Mouse (Mus musculus): ENCODE measurements around the gene Bcl2l15.

Gene Bcl2l15

GRCm38 (mm10) chr3:103834001-103834400 lies 1.6 kb downstream of the Bcl2l15 start:
- WGBS: 88% methylated on average over 2 of the region's 2 CpGs

- 81% methylated on average over 6 of the region's 6 CpGs for WGBS
These were observed 3.0 kb downstream of the Bcl2l15 start for GRCm38 (mm10) chr3:103835272-103835950.

- WGBS: 67% methylated on average over 10 of the region's 10 CpGs
These were observed 3.5 kb downstream of the Bcl2l15 start for GRCm38 (mm10) chr3:103835951-103836310.

GRCm38 (mm10) chr3:103836453-103836852 lies 4.1 kb downstream of the Bcl2l15 start:
- WGBS: 97% methylated on average over 5 of the region's 5 CpGs

- WGBS: 92% methylated on average over 6 of the region's 6 CpGs
These were observed 7.3 kb downstream of the Bcl2l15 start for GRCm38 (mm10) chr3:103839711-103840110.

GRCm38 (mm10) chr3:103840195-103840594 lies 7.8 kb downstream of the Bcl2l15 start:
- 87% methylated on average over 3 of the region's 3 CpGs for WGBS

GRCm38 (mm10) chr3:103840946-103841345 lies 8.5 kb downstream of the Bcl2l15 start:
- 83% methylated on average over 7 of the region's 7 CpGs for WGBS

- WGBS: 72% methylated on average over 9 of the region's 9 CpGs
These were observed 18.4 kb downstream of the Bcl2l15 start for GRCm38 (mm10) chr3:103850644-103851363.

- WGBS: 74% methylated on average over 6 of the region's 6 CpGs
These were observed 19.1 kb downstream of the Bcl2l15 start for GRCm38 (mm10) chr3:103851481-103851880.

GRCm38 (mm10) chr3:103851882-103852281 lies 19.5 kb downstream of the Bcl2l15 start:
- WGBS: 89% methylated on average over 8 of the region's 8 CpGs

- WGBS: 59% methylated on average over 3 of the region's 3 CpGs
These were observed 20.3 kb downstream of the Bcl2l15 start for GRCm38 (mm10) chr3:103852565-103853299.

- 84% methylated on average over 8 of the region's 8 CpGs for WGBS
These were observed 21.4 kb downstream of the Bcl2l15 start for GRCm38 (mm10) chr3:103853804-103854203.

GRCm38 (mm10) chr3:103857036-103857805 lies 24.8 kb downstream of the Bcl2l15 start:
- WGBS: 95% methylated on average over 7 of the region's 7 CpGs

- WGBS: 82% methylated on average over 6 of the region's 6 CpGs
These were observed 25.7 kb downstream of the Bcl2l15 start for GRCm38 (mm10) chr3:103857977-103858563.

GRCm38 (mm10) chr3:103858881-103859801 lies 26.7 kb downstream of the Bcl2l15 start, which contains the start of gene Ptpn22:
Gene Ptpn22, plus strand, starts transcription at chr3:103859795.
- 66% methylated on average over 12 of the region's 12 CpGs for WGBS

GRCm38 (mm10) chr3:103859851-103860391 lies 27.5 kb downstream of the Bcl2l15 start:
- 58% methylated on average over 6 of the region's 6 CpGs for WGBS

- 77% methylated on average over 4 of the region's 4 CpGs for WGBS
These were observed 30.4 kb downstream of the Bcl2l15 start for GRCm38 (mm10) chr3:103862721-103863220.

- WGBS: 96% methylated on average over 6 of the region's 6 CpGs
These were observed 31.8 kb downstream of the Bcl2l15 start for GRCm38 (mm10) chr3:103864200-103864599.

- WGBS: 91% methylated on average over 5 of the region's 5 CpGs
These were observed 35.1 kb downstream of the Bcl2l15 start for GRCm38 (mm10) chr3:103867424-103867971.
